Mouse (Mus musculus): Measurements from ENCODE around the gene Cyp2a5. TPM values are rescaled to one million over a fixed set of nuclear protein-coding genes. Genes with fewer than 3 reads are reported as not detected.

Gene Cyp2a5
- polyA plus RNA-seq, 1 experiment from 2014 or later, result not detected

Other genes with a start within 250 kb of the Cyp2a5 start
- gene Vmn1r185, start 216.8 kb upstream of the Cyp2a5 start, polyA plus RNA-seq (2015; fragmentation: Nextera tagmentation; extraction: Ambion mirVana), result not detected in 2 replicates
- gene Cyp2b23, start 148.9 kb upstream of the Cyp2a5 start, polyA plus RNA-seq (2015; fragmentation: Nextera tagmentation; extraction: Ambion mirVana), result not detected in 2 replicates
- gene Cyp2b19, start 78.2 kb upstream of the Cyp2a5 start, polyA plus RNA-seq (2015; fragmentation: Nextera tagmentation; extraction: Ambion mirVana), result 0.15 and 0.18 TPM in 2 replicates
- gene Cyp2g1, start 26.4 kb upstream of the Cyp2a5 start, polyA plus RNA-seq (2015; fragmentation: Nextera tagmentation; extraction: Ambion mirVana), result not detected in 2 replicates
- not detected in 2 replicates for gene Cyp2a22, start 104.1 kb downstream of the Cyp2a5 start, polyA plus RNA-seq (2015; fragmentation: Nextera tagmentation; extraction: Ambion mirVana)
- not detected in 2 replicates for gene Cyp2a12, start 193.8 kb downstream of the Cyp2a5 start, polyA plus RNA-seq (2015; fragmentation: Nextera tagmentation; extraction: Ambion mirVana)

Measured in forebrain, embryonic 13.5 days (tissue).